Mouse (Mus musculus) liver, adult 2 months (tissue): ENCODE results near the gene Pnp.

Experiments used
- CTCF ChIP-seq: fragments of 200-500 bp; IDR thresholded peaks from 2 replicates; pipeline ENCODE4 v1.5.1; 2011; ENCODE audit warnings: low read depth, low read length, control low read depth
- POLR2A ChIP-seq: fragments of 200-500 bp; IDR thresholded peaks from 2 replicates; pipeline ENCODE4 v1.6.1; 2011; ENCODE audit warnings: low read length, control low read depth; ENCODE audit not compliant: insufficient read depth; ENCODE audit errors: extremely low read depth

DNA sequence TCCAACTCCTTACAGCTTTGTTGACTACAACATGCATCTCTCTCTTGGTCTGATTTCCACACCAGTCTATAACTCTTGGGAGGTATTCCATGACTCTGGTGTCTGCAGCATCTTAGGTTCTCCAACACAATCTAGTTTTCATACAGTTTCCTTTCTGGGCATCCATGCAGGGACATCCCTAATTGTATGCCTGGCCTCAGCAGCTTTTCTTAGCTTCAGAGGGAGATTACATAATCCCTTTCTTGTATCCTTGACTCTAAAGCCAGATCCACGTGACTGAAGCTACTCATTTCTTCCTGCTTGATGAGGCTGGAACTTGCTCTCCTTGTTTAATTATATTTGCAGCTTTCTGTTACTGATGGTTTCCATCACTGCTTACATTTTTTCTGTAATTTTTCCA, 5.8 kb downstream of the Pnp start:
- no peak for TF ChIP-seq POLR2A
- TF ChIP-seq CTCF, result no peak
